Mouse (Mus musculus) left cerebral cortex, postnatal 25 days (tissue): Measurements from ENCODE around the gene Ptpn9. TPM values are rescaled to one million over a fixed set of nuclear protein-coding genes. Genes with fewer than 3 reads are reported as not detected.

Experiments
- DNase-seq, 2 experiments: peaks; one replicate each; pipeline ENCODE4 v3.0.0; 2022; ENCODE audit warnings: low spot score in 2 of 2, mixed read lengths in 1 of 2
- intact Hi-C: fragments of 180-260 bp; cut with DNase I; formaldehyde crosslinking; loops from one replicate; pipeline ENCODE4 v1.15.1; 2025
- total RNA-seq, 2 experiments: library from RNA; stranded (reverse); gene quantifications; 2 replicates each; pipeline ENCODE4 v1.2.3; 2021

Gene Ptpn9
- total RNA-seq, 2 experiments from 2014 or later: 26.7 to 29.0 TPM

DNA sequence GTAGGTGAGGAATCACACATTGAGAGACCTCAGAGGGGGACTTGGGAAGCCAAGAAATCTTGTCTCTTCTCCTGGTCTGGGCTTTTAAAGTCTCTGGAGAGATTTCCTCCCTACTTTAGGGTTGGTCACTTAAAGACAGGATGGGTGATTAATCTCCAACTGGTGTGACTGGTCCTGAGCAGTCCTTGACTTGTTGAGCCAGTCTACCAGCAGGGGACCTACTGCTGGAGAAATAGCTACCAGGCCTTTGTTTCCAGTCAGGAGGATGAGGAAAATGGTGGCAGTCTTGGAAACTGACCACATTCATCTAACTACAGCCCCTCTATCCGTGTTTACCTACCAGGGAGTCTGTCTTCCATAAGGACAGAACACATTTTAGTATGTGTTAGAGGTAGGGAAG lies 17.7 kb downstream of the Ptpn9 start:
- intact Hi-C loops: no loop called here

DNA sequence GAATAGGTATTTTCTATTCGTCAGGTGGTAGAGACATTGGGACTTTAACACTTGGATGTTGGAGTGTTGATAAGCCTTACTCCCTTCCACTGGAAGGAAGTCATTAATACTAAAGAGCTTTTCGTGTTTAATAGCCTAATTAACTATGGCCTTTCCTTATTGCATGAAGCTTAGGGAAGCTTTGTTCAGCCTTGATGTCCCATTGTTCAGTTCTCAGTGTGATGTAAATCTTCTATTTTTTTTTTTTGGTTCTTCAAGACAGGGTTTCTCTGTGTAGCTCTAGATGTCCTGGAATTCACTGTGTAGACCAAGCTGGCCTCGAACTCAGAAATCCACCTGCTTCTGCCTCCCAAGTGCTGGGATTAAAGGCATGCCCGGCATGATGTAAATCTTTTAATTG lies 18.2 kb downstream of the Ptpn9 start:
- DNase-seq: no peak
- intact Hi-C loops: no loop called here

More for the DNA sequence above, 17.7 kb downstream of the Ptpn9 start:
- DNase-seq: no peak

DNA sequence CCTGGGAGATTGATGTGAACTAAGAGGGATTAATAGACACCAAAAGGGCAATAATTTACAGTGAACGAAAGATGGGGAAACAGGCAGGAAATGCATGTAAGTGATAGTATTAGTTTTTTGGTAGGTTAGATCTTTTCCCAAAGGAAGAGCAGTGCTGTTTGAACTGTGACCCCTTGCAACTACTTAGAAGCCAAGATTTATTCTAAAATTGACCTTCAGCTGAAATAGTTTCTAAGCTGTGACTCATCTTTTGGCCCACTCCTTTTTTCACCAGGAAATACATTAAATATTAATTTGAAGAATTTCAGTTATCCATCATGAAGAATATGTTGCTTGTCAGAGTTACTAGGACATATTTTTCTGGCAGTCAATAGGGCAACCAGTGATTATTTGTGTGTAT lies 19.0 kb downstream of the Ptpn9 start:
- intact Hi-C loops: no loop called here
- no peak for DNase-seq

DNA sequence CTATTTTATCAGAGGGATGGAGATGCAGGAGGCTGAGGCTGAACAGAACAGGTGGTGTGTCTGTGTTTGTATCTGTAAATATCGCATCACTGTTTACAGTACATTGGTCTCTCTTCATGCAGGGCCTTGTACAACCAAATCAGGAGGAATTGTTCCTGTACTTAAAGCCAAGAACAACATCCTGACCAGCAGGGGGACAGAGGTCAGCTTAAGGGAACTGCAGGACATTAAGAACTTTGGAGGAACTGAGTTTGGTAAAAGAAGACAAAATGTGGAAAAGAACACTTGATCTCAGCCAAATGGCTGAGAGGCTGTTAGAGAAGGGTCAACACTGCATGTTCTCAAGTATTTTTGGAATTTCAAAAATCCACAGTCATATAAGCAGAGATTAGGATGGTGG lies 20.0 kb downstream of the Ptpn9 start:
- intact Hi-C loops: no loop called here
- peak in 1 of 2 experiments; percentile 9 for DNase-seq

DNA sequence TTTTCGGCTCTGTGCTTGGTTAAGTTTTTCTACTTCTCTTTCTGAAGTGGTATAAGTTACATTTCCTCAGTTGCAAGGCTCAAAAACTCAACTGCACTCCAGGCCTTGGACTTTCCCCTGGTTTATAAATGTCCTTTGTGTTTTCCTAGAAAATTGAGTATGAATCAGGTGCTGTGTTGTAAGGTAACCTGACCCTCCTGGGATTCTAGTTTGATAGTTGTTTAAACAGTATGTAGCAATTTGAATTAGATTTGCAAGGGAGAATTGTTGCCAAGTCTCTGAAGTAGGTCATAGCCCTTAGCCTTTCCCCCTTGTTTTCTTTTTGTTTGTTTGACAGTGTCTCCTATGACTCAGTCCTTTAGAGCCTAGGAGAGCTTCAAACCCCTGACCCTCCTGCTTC lies 22.9 kb downstream of the Ptpn9 start:
- intact Hi-C loops: no loop called here
- no peak for DNase-seq

GRCm38 (mm10) chr9:57031756-57032155 lies 37.0 kb downstream of the Ptpn9 start:
- intact Hi-C loops: loop anchor here (5.0 kb wide), 1 partner anchor 69 kb away; no protein-coding TSS in a partner anchor
- peak; percentile 24 to 88 for DNase-seq

- DNase-seq: peak; percentile 67 to 73
- intact Hi-C loops: loop anchor here (10.0 kb wide), 1 partner anchor 159 kb away; no protein-coding TSS in a partner anchor
Measured at GRCm38 (mm10) chr9:57056237-57056636, 61.5 kb downstream of the Ptpn9 start.

DNA sequence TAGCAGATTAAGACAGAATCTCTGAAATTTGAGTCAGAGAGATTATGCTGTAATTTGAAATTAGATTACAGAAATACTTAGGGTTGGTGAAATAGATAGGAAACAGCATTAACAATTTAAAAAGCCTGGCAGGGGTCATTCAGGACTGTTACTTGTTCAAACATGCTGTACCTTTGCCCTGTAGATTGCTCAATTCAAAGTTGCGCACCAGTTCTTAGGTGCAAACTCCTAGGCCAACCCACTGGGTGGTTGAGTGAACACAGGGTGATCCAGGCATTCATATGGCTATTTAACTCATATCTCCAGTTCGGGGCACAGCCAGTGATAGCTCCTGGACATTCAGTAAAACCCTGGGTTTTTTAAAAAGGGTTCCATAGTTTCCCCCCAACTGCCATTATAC lies 69.4 kb downstream of the Ptpn9 start:
- DNase-seq: no peak
- intact Hi-C loops: no loop called here

DNA sequence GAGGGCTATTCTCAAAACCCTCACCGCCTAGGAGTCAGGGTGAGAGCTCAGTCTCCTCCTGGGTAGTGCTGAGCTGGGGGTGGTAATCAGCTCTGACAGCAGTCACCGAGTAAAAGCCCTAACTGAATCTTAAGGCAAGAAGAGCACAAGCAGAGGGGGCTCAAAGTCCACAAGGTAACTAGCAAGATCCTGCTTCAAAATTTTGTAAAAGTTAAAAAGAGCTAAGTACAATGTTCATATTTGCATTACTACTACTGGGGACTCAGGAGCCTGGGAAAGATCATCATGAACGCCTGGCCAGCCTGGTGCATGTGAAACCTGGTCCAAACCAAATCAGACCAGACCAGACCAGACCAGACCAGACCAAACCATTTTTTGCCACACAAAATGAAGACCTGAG lies 73.5 kb downstream of the Ptpn9 start:
- DNase-seq: no peak
- intact Hi-C loops: no loop called here

DNA sequence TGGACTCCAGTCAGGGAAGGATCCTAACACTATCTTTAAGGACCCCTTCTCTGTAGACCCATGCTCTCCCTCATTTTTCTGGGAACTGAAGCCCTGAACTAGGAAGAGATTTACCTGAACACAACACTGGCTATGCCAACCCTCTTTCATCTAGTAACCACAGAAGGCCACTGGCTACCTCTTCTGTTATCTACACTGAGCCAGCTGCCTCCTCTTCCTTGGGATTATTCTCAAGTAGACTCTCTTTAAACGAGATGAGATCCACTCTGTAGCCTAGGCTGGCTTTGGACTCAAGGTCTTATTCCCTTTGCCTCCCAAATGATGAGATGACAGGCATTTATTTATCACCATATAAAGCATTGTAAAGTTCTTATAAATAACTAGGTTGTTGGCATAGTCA lies 75.5 kb downstream of the Ptpn9 start:
- intact Hi-C loops: loop anchor here (5.0 kb wide), 3 partner anchors 73 to 452 kb away; partner anchors contain the start of genes Cox5a and Imp3

DNA sequence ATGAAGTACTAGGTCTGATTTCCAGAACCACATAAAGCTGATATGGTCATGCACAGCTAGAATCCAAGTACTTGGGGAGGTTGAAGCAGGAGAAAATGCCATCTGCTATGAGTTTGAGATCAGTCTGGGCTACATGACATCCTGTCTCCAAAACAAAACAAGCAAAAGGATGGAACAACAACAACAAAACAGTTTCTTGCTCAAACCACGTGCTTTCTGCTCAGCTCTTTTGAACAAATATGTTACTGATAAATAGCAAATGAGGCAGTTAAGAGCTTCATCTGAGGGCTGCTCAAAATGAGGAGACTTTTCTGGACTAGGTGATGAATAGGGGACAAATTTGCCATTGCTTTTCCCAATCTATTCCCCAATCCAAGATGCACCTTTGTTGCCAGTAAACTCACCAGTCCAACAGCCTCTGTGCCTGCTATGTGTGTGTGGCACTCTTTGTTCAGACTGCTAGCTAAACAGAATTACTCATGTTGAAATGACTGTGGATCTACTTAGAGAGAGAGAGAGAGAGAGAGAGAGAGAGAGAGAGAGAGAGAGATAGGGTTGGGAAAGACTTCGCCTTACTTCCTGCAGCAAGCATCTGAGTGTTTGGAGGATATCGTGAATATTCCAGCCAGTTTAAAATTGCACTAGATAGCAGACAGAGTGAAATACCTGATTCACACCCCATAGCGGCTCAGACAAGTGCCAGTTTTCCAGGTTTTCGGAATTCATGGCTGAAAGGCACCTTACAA lies 76.2 kb downstream of the Ptpn9 start:
- no peak for DNase-seq
- intact Hi-C loops: loop anchor here (5.0 kb wide), 3 partner anchors 74 to 451 kb away; partner anchors contain the start of genes Cox5a and Imp3

More for the DNA sequence above, 75.5 kb downstream of the Ptpn9 start:
- DNase-seq: no peak

DNA sequence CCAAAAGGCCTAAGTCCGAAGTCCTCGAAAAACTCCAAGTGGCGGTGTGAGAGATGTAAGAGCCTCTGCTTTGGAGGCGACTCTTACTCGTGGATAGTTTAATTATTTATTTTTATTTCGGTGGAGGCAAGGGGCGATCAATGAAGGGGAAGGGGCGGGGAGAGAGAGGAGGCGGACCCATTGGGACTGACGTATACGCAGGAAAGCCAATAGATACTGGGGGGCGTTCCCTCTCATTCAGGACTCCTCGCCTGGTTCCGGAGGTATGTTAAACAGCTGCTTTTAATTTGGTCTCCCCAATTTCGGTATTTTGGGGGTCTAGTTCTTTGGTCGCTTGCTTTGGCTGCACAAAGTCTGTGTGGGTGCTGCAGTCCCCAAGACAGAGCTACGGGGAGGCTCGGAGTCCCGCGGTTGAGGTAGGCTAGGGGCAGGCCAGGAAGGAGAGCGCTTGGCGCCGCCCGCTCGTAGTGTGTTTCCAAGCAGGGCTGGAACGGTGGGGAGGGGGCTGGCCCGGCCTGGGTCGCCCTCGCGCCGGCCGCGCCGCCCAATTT lies 77.2 kb downstream of the Ptpn9 start, which contains the start of gene Sin3a:
Sin3a (plus strand) TSS at position 240 of the 551 bp plus-strand sequence.
- DNase-seq: peak; percentile 72 to 84
- intact Hi-C loops: loop anchor here (1.0 to 5.0 kb wide), 4 partner anchors 58 to 450 kb away; partner anchors contain the start of genes Cox5a, Imp3 and Man2c1

DNA sequence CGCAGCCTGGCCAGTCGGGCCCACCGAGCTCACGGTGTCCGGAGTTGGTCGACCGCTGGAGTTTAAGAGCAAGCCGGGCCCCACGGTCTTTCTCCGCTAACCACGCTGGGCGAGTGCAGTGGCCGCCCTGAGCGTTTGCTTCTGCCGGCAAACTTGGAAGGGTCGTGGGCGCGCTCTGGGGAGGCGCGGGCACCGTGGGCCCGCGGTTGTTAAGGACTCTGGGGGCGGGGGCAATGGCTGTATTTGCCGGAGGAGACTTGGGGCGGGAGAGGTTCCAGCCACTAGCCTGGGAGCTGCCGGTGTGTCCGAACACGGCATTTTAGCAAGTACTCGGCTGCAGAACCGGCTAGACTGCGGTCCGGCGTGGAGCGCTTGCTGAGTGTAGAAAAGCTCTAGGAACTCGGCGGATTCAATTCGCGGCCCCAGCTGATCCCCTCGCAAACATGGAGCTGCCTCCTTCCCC lies 77.8 kb downstream of the Ptpn9 start:
- intact Hi-C loops: loop anchor here (1.0 to 5.0 kb wide), 4 partner anchors 58 to 450 kb away; partner anchors contain the start of genes Cox5a, Imp3 and Man2c1
- peak in 1 of 2 experiments; percentile 10 for DNase-seq

DNA sequence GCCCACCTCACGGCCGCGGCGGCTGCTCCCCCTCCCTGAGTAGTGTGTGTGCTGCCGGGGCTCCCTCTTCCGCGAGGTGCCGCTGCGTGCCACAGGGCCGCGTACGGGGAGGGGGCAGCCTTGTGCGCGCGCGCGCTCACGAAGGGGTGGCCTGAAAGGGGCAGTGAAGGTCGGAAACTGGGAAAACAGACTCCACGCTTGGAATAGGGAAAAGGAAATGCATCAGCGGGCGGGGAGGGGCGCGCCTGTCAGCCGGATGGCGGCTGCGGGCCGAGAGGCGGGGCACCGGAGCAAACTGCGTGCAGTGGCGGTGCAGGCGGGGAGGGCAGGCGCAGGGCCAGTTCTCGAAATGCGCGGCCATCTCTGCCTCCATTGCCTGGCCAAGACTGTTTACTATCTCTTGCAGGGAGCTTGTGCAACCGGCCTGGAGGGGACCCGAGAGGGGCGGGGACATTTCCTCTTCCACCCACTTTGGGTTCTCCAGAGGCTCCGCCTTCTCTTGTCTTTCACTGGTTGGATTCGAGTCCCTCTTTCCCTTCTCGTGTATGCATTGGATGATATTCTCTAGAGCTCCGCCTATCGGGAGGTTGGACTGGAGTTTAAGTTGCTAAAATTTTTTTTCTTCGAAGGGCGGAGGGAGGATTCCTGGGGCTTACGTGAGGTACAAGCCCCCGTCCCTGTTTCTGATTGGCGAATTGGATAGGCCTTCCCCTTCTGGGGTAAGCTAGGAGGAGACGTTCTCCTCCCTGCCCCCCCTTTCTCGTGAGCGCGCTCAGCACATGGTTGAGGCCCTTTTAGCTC lies 78.5 kb downstream of the Ptpn9 start:
- peak; percentile 94 to 100 for DNase-seq
- intact Hi-C loops: loop anchor here (1.0 to 5.0 kb wide), 4 partner anchors 57 to 449 kb away; partner anchors contain the start of genes Cox5a, Imp3 and Man2c1

GRCm38 (mm10) chr9:57073790-57074094 lies 79.0 kb downstream of the Ptpn9 start:
- DNase-seq: no peak
- intact Hi-C loops: loop anchor here (5.0 kb wide), 3 partner anchors 76 to 449 kb away; partner anchors contain the start of genes Cox5a and Imp3

DNA sequence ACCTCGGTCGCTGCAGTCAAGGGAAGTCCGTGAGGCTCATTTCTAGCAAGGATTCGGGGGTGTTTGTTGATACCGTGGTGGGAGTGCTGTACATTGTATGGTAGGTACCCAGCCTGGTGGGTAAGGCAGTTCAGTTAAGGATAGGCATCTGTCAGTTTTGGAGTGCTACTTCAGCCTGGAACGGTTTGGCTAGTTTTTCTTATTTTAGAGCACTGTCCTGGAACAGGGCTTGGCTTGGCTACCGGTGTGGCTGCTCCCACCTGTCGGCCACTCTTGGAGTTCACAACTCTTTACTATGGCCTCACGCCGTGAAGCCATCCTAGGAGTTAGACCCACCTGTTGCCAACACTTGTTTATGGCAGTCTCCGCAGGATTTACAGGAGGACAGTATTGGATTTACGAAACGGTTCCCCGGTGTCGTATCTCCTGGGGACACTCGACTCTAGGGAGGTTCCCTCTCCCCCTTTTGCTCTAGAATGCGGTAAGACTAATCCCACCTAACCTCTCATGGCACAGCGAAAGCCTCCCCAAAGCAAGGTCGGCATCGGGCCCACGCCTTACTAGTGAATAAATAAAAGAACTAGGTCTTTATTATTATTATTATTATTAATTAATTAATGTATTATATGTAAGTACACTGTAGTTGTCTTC lies 79.6 kb downstream of the Ptpn9 start:
- DNase-seq: peak in 1 of 2 experiments; percentile 7
- intact Hi-C loops: loop anchor here (5.0 kb wide), 3 partner anchors 77 to 448 kb away; partner anchors contain the start of genes Cox5a and Imp3

DNA sequence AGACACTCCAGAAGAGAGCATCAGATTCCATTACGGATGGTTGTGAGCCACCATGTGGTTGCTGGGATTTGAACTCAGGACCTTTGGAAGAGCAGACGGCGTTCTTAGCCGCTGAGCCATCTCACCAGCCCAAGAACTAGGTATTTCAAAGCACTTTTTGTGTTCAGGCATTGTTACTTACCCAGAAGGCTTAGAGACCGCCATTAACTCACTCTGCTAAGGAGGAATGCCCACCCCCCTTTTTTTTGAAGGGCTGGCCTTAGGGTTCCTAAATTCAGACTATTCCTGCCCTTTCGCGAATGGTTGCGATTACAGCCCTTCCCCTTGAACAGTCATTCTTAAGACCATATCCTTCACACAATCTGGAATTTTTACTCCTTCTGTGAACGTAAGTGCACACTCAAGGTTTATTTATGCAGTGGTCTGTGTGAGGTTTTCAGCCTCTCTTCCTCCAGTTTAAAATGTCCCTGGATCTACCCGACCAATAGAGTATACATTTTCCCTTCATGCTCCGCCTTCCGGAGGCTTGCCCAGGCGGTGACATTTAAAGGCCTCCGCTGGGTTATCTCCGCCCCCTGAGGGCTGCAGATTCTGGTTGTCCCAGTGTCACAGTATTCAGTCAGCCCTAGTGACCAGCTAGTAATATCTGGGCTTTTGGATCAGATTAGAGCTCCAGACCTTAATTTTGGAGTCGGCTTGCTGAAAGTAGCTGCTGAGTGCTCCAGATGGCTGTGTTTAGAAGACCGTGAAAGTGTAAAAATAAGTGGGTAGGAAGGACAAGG lies 80.3 kb downstream of the Ptpn9 start:
- intact Hi-C loops: loop anchor here (5.0 kb wide), 4 partner anchors 78 to 447 kb away; partner anchors contain the start of genes Cox5a and Imp3
- DNase-seq: peak in 1 of 2 experiments; percentile 78

DNA sequence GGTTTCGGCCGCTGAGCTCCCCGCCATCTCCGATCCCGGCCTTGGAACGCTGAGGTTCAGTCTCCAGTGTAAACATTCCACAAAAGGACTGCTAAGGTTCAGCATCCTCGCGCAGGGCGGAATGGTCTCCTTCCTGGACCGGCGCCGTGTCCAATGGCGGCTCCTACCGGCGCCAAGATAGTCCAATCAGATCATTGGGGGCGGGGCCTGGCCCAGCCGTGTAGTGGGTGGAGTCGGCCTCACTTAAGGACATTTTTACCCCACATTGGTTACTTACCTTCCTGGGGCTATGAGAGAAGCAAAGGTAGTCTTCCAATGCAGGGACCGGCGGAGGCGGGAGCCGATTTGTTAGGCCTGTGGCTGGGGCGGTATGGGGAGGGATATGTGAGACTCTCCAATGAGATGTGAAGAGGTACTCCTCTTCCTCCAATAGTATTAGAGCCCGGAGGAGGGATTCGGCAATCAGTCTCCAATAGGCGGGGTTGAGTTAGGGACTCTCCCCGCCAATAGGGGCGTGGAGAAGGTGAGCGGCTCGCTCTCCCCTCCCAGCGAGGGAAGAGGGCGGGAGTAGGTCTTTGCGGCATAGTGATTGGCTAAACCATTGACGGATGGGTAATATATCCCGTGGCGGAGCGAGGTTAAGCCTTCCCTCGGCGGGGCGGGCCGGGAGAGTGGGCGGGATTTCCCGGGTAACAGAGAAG lies 81.1 kb downstream of the Ptpn9 start:
- intact Hi-C loops: loop anchor here (5.0 kb wide), 1 partner anchor 356 kb away; no protein-coding TSS in a partner anchor

More for the DNA sequence above, 81.1 kb downstream of the Ptpn9 start:
- DNase-seq: peak; percentile 97 to 100
